Mouse (Mus musculus): ENCODE measurements around the gene Sf1.

- TF ChIP-seq CTCF (IDR thresholded peaks at IDR 0.05; ENCODE audit: borderline replicate concordance, extremely low read depth, insufficient read depth, insufficient read length) (peak; percentile 83), POLR2A (IDR thresholded peaks at IDR 0.05; ENCODE audit: borderline replicate concordance, extremely low read depth, insufficient read depth, insufficient read length, poor library complexity, severe bottlenecking) (no peak)
Measured at GRCm38 (mm10) chr19:6401131-6401815, 37.8 kb downstream of the Sf1 start.
